Mouse (Mus musculus): ENCODE results near the gene Poll. TPM values are rescaled to one million over a fixed set of nuclear protein-coding genes. Genes with fewer than 3 reads are reported as not detected.
"Not testable (repeated sequence)": the region's sequence is repeated elsewhere in the genome, so short reads cannot be mapped to it uniquely, and the experiment has no call there.

Poll gene
- polyA plus RNA-seq, 1 experiment from 2014 or later = 16.3 TPM

DNA sequence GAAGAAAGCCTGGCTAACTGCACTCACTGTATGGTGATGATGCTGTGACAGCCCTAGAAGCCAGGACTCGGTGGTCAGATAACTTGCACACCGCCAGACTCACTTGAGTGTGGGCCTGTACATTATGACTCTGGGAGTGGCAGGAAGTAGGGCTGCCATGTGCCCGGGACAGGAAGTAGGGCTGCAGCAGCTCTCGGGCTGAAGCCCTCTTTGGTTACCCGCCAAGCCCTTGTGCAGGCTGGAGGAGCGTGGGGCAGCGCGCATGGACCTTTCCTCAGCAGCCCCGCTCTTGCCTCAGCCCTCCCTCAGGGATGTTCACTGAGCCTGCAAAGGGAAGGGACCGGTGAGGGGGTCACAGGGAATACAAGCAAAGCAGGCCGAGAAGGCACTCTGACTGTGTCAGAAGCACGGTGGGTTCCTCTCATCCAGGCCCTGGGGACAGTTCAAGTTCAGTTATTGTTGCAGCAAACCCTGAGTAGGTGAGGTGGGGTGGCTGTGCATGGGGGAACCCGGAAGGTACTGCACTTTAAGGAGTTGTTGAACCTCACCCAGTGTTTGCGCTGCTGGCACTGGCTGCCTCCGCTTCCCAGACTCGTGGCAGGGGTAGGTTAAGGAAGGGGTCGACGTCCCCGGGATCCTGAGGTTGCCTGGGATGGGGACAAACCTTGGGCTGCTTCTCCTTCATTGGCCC, 14.8 kb upstream of the Poll start:
- no peak overlapping the region for H3K4me3 ChIP-seq
- peaks cover 42% of the 10 kb centered on the region for H3K36me3 ChIP-seq
- ATAC-seq (ENCODE audit: low FRiP score, low read depth) = no peak
- H3K4me2 ChIP-seq (replicated peaks) = no peak overlapping the region
- no peaks in the 10 kb centered on the region; the same call in 1 of the 2 replicates for H3K27me3 ChIP-seq (replicated peaks)
- no peak overlapping the region for H3K9ac ChIP-seq
- H3K9me3 ChIP-seq = no peaks in the 10 kb centered on the region
- H3K4me1 ChIP-seq = peaks cover 19% of the 10 kb centered on the region
- WGBS = 60% methylated on average over 19 of the region's 19 CpGs
- no peak overlapping the region for H3K27ac ChIP-seq

DNA sequence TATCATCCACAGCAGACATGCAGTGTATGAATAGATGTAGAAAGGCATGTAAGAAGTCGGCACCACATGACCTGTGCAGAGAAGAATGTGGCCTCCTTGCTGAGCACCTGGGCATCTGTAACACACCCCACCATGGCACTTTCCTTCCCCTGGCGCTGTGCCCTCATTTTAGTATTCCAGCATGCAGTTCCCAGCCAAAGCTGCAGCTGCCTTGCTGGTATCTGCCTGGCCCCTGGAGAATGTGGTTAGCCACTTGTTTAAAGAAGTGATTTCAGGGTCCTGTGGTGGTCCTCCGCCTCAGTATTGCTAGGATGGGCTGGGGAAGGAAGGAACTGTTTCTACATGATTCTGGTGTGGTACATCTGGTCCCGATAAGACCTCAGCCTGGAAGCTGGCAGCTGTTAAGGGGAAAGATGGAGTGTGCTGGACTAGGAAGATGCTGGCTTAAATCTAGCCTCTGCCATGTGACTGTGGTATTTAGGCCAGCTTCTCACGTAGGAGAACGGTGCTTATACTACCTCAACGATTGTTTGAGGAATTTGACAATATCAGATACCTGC, 14.1 kb upstream of the Poll start:
- ATAC-seq (ENCODE audit: low FRiP score, low read depth) = no peak
- Histone ChIP-seq H3K4me1 (peaks cover 19% of the 10 kb centered on the region; the same call in 1 of the 2 replicates), H3K36me3 (peaks cover 42% of the 10 kb centered on the region), H3K27ac (no peak overlapping the region), H3K9ac (no peak overlapping the region), H3K27me3 (replicated peaks) (no peaks in the 10 kb centered on the region; the same call in 1 of the 2 replicates), H3K4me2 (replicated peaks) (no peak overlapping the region), H3K9me3 (no peaks in the 10 kb centered on the region), H3K4me3 (no peak overlapping the region)
- whole genome bisulfite sequencing = 88% methylated on average over 7 of the region's 7 CpGs

DNA sequence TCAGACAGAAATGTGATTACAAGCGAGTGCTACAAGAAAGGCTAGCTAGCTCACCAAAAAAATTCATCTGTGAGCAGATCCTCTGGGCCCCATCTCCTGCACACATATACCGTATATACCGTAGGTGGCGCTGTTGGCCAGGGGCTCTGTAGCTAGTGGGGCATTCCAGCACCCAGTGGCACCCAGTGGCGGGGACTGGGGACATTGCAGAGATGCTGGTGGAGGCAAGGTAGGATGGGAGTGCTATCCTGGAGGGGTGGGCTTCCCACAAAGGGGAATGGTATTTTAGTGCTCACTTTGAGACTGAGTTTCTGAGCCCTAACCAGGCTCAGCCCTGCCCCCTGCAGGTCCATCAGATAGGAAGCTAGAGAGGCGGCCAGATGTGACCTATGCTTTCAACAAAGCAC, 13.5 kb upstream of the Poll start:
- Histone ChIP-seq H3K9me3 (no peaks in the 10 kb centered on the region), H3K4me3 (no peak overlapping the region), H3K27me3 (replicated peaks) (no peaks in the 10 kb centered on the region; the same call in 1 of the 2 replicates), H3K9ac (no peak overlapping the region), H3K4me2 (replicated peaks) (no peak overlapping the region), H3K27ac (no peak overlapping the region), H3K36me3 (peaks cover 37% of the 10 kb centered on the region), H3K4me1 (peaks cover 19% of the 10 kb centered on the region; the same call in 1 of the 2 replicates)
- WGBS = 30% methylated on average over 6 of the region's 6 CpGs
- 0 out of 2 replicates have a peak, but pooled peaks have one; percentile 44 for ATAC-seq (ENCODE audit: low FRiP score, low read depth)

DNA sequence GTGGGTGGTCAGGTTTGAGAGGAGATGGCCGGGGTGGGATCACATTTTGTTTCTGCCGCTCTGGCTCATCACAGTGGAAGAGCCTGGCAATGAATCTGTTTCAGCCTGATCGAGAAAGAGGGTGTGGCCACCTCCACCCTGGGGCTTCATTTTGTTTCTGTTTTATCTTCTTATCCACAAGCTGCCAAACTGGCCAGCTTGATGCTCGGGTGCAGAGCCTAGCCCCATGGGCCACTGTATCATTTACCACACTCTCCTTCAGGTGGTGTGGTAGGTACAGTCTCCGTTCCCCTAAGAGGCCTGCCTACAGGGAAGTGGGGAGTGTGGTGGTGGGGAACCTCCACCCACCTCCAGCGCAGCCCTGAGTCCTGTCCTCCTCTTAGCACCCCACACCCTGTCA, 12.7 kb upstream of the Poll start:
- H3K4me1 ChIP-seq = peaks cover 19% of the 10 kb centered on the region; the same call in 1 of the 2 replicates
- H3K4me2 ChIP-seq (replicated peaks) = no peak overlapping the region
- 86% methylated on average over 6 of the region's 6 CpGs for WGBS
- no peak overlapping the region for H3K9ac ChIP-seq
- no peak for ATAC-seq (ENCODE audit: low FRiP score, low read depth)
- no peak overlapping the region for H3K27ac ChIP-seq
- H3K9me3 ChIP-seq = no peaks in the 10 kb centered on the region
- no peak overlapping the region for H3K4me3 ChIP-seq
- no peaks in the 10 kb centered on the region; the same call in 1 of the 2 replicates for H3K27me3 ChIP-seq (replicated peaks)
- H3K36me3 ChIP-seq = peaks cover 30% of the 10 kb centered on the region

DNA sequence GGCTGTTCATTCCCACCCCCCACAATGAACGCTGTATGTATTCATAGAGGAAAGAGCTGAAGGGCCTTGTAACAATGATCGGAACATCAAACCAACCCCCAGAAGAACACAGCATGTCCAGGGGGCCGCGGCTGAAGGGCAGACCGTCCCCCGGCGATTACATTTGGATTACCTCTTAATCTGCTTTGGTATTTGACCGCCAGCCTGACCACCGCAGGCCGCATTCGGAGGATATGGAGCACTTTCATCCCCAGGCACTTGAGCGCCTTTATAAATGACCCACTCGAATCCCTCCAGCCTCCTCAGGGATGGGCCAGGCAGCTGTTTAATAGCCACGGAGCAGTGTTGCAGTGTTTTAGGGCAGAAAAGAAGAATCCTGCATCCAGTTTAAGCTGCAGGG, 7.0 kb upstream of the Poll start:
- peaks cover 9% of the 10 kb centered on the region for H3K36me3 ChIP-seq
- ATAC-seq (ENCODE audit: low FRiP score, low read depth) = no peak
- no peaks in the 10 kb centered on the region for H3K27me3 ChIP-seq (replicated peaks)
- 35% methylated on average over 14 of the region's 14 CpGs for WGBS
- peaks cover 26% of the 10 kb centered on the region for H3K4me1 ChIP-seq
- H3K27ac ChIP-seq = no peak overlapping the region
- H3K9ac ChIP-seq = no peak overlapping the region
- H3K4me3 ChIP-seq = no peak overlapping the region
- H3K4me2 ChIP-seq (replicated peaks) = no peak overlapping the region
- no peaks in the 10 kb centered on the region for H3K9me3 ChIP-seq

DNA sequence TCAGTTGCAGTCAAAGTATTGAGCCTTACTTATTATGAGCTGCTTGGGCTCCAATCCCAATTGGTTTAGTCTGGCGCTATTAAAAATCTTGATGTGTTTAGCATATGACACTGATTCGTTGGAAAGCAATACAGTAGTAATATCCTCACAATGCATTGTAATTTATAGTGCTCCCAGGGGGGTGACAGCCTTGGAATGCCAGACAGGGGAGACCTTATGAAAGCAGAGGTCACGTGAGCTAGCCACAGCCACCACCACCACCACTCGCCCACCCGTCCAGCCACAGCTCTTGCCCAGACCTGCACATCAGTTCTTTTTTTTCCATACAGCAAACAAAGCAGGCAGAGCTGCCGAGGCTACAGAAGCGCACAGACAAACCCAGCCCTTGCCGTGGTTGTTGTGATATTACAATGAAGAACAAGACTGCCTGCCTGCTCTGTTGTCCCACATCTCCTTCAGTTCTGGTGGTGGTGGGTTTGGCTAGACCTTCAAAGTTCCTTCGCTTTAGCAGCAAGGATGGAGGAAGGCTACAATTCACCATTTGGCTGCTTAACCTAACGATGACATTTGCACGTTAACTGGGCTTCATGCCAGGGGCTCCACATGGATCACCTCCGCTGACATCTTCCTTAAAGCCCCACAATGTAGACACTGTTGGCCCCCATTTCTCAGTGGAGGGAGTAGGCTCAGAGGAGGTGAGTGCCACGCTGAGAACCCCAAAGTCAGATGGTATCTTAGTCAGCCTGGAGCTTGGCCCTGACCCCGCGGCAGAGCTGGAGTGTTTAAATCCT, 5.8 kb upstream of the Poll start:
- no peak overlapping the region for H3K27ac ChIP-seq
- no peak overlapping the region; the same call in 1 of the 2 replicates for H3K4me2 ChIP-seq (replicated peaks)
- peaks cover 26% of the 10 kb centered on the region for H3K4me1 ChIP-seq
- no peaks in the 10 kb centered on the region for H3K27me3 ChIP-seq (replicated peaks)
- H3K4me3 ChIP-seq = no peak overlapping the region
- no peaks in the 10 kb centered on the region for H3K9me3 ChIP-seq
- no peaks in the 10 kb centered on the region for H3K36me3 ChIP-seq
- 53% methylated on average over 15 of the region's 15 CpGs for WGBS
- no peak for ATAC-seq (ENCODE audit: low FRiP score, low read depth)
- H3K9ac ChIP-seq = no peak overlapping the region

DNA sequence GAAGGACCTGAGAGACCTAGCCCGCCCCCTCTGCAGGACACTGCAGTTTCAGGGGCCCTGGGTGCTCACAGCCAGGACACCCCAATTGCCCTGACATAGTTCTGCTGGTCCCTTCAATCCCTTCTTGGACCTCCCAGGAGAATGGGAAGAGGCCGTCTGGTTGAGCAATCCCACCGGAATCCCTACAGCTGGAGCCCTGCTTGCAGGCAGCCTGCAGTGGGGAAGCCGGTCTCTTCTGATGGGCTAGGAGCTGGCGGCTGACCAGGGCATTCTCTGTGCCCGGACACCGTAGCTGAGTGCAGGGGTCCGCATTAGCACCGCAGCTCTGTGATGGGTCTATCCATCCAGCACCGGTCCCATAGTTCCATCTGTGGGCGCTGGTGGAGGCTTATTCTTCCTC, 6.2 kb downstream of the Poll start:
- ATAC-seq (ENCODE audit: low FRiP score, low read depth) = no peak
- peaks cover 14% of the 10 kb centered on the region; the same call in 1 of the 2 replicates for H3K27me3 ChIP-seq (replicated peaks)
- H3K4me2 ChIP-seq (replicated peaks) = no peak overlapping the region
- H3K9ac ChIP-seq = no peak overlapping the region
- no peak overlapping the region for H3K4me3 ChIP-seq
- no peaks in the 10 kb centered on the region for H3K9me3 ChIP-seq
- H3K27ac ChIP-seq = no peak overlapping the region
- H3K36me3 ChIP-seq = peaks cover 37% of the 10 kb centered on the region
- 92% methylated on average over 11 of the region's 11 CpGs for WGBS
- peaks cover 10% of the 10 kb centered on the region for H3K4me1 ChIP-seq

DNA sequence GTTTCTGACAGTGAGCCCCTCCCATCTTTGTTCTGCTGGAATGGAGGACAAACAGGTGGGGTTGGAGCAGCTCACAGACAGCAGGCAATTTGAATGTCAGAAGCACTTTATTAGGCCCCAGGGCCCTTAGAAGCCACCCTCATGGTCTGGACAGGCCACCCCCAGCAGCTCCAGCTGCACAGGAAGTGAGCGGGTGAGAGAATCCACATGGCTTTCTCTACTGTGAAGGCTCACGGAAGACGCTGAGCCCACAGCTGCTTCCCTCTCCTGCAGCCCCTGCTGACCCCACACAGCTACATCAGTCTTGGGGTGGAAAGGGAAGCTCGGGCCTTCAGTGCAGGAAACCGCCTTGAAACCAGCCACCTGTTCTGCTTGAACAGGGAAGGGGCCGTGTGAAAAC, 8.1 kb downstream of the Poll start:
- ATAC-seq (ENCODE audit: low FRiP score, low read depth) = no peak
- Histone ChIP-seq H3K4me3 (no peak overlapping the region), H3K9ac (no peak overlapping the region), H3K4me2 (replicated peaks) (no peak overlapping the region), H3K4me1 (peaks cover 22% of the 10 kb centered on the region), H3K9me3 (no peaks in the 10 kb centered on the region), H3K27ac (no peak overlapping the region), H3K36me3 (peaks cover 37% of the 10 kb centered on the region), H3K27me3 (replicated peaks) (peaks cover 22% of the 10 kb centered on the region; the same call in 1 of the 2 replicates)
- WGBS = 66% methylated on average over 6 of the region's 6 CpGs

DNA sequence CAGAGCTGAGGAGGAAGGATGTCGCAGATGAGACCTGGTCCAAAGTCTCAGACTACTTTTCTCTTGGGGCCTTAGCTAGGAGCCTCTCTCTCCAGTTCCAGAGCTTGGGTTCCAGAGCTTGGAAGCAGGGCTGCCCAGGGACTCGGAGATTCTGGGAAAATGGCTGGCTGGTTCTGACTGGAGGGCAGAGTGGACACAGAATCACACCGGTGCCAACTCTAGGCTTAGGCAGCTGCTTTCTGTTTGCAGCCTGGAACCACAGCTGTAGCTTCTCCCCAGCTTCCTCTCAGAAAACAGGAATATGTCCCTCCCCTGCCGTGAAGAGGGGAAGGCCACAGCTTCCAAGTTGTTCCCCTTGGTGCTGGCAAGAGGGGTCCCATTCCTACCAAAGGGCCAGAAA, 10.4 kb downstream of the Poll start:
- Histone ChIP-seq H3K9me3 (no peaks in the 10 kb centered on the region), H3K4me1 (peaks cover 23% of the 10 kb centered on the region), H3K4me3 (no peak overlapping the region), H3K4me2 (replicated peaks) (0 out of 2 replicates have a peak overlapping the region, but pooled peaks have one; percentile 20), H3K27me3 (replicated peaks) (peaks cover 41% of the 10 kb centered on the region), H3K9ac (no peak overlapping the region), H3K36me3 (peaks cover 28% of the 10 kb centered on the region), H3K27ac (no peak overlapping the region)
- WGBS = 88% methylated on average over 4 of the region's 4 CpGs
- ATAC-seq (ENCODE audit: low FRiP score, low read depth) = no peak

DNA sequence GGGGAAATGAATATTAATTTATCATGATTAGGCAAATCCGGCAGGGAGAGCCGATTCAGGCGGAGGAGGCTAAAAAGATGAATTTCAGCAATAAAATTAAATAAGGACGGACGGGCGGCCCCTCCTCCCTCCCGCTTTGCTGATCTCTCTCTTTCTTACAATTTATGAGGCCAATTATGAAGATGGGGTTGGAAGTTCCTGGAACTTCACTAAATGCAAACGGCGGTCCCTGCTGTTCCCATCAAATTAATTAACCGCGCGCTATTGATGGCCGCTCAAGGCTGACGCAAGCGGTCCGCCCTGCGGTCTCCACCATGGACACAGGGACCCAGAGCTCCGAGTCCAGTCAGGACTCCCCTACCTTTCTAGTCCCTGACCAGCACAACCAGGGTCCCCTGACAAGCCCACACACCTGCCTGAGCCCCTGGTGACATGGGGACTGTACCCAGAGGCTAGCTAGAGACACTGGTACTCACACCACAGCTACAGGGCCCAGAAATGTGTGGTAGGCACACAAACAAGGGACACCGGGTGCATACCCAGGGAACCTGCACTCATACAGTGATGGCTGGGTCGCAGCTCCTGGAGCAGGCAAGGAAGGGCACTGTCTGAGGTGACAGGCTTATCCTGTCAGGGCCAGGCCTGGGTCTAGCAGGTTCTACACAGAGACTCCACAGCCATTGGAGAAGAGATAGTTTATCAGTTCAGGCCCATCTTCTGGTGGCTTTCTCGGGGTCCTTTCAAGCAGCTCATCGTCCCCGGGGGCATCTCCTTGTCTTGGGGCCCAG, 11.0 kb downstream of the Poll start:
- WGBS = 50% methylated on average over 23 of the region's 23 CpGs
- Histone ChIP-seq H3K27me3 (replicated peaks) (peaks cover 41% of the 10 kb centered on the region), H3K4me2 (replicated peaks) (peak overlapping the region; percentile 20; the same call in 1 of the 2 replicates), H3K4me3 (no peak overlapping the region), H3K27ac (no peak overlapping the region), H3K36me3 (peaks cover 21% of the 10 kb centered on the region), H3K4me1 (peaks cover 29% of the 10 kb centered on the region), H3K9me3 (no peaks in the 10 kb centered on the region), H3K9ac (no peak overlapping the region)
- no peak for ATAC-seq (ENCODE audit: low FRiP score, low read depth)

DNA sequence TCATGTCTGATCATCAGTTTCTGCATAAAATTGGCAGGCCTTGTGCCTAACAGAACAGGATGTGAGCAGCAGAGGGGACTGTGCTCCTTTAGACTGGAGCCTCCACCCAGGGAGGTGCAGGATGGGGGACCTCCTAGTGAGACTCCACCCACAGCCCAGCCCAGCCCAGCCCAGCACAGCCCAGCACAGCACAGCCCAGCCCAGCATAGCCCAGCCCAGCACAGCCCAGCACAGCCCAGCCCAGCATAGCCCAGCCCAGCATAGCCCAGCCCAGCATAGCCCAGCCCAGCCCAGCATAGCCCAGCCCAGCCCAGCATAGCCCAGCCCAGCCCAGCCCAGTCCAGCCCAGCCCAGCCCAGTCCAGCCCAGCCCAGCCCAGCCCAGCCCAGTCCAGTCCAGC, 12.1 kb downstream of the Poll start:
- H3K27ac ChIP-seq; H3K4me3 ChIP-seq; H3K9me3 ChIP-seq; H3K9ac ChIP-seq; ATAC-seq (ENCODE audit: low FRiP score, low read depth): not testable (repeated sequence)
- Histone ChIP-seq H3K4me1 (peaks cover 38% of the 10 kb centered on the region), H3K4me2 (replicated peaks) (0 out of 2 replicates have a peak overlapping the region, but pooled peaks have one; percentile 20), H3K27me3 (replicated peaks) (peaks cover 51% of the 10 kb centered on the region), H3K36me3 (peaks cover 10% of the 10 kb centered on the region; the same call in 1 of the 2 replicates)

All from neural tube, embryonic 12.5 days (tissue).